Mouse (Mus musculus) lung, embryonic 16.5 days (tissue): ENCODE measurements around the gene Akap13. TPM values are rescaled to one million over a fixed set of nuclear protein-coding genes. Genes with fewer than 3 reads are reported as not detected.
"Not testable (repeated sequence)": the region's sequence is repeated elsewhere in the genome, so short reads cannot be mapped to it uniquely, and the experiment has no call there.

ENCODE experiments used
- ATAC-seq: fragments of 200-750 bp; cut with Nextera tagmentation; 2 replicates; pipeline ENCODE4 v1.8.0; 2017; ENCODE audit warnings: low read depth, mild to moderate bottlenecking, moderate library complexity
- H3K27ac ChIP-seq: fragments of 300-500 bp; sonication (generic); 2 replicates; pipeline ENCODE4 v1.5.1; 2014; ENCODE audit warnings: mild to moderate bottlenecking, control low read depth, low read length
- H3K27me3 ChIP-seq: fragments of 300-500 bp; sonication (generic); 2 replicates; pipeline ENCODE4 v1.6.1; 2014; ENCODE audit warnings: low read depth, low read length, mixed read lengths; ENCODE audit not compliant: control insufficient read depth, insufficient read depth
- H3K36me3 ChIP-seq: fragments of 300-500 bp; sonication (generic); 2 replicates; pipeline ENCODE4 v1.6.1; 2014; ENCODE audit warnings: low read length; ENCODE audit not compliant: control insufficient read depth, insufficient read depth
- H3K4me1 ChIP-seq: fragments of 300-500 bp; sonication (generic); replicated peaks from 2 replicates; pipeline ENCODE4 v1.6.1; 2014; ENCODE audit warnings: low read length, mixed read lengths; ENCODE audit not compliant: control insufficient read depth, insufficient read depth
- H3K4me2 ChIP-seq: fragments of 300-500 bp; sonication (generic); 2 replicates; pipeline ENCODE4 v1.6.1; 2014; ENCODE audit warnings: low read depth, low read length, control low read depth
- H3K4me3 ChIP-seq: fragments of 300-500 bp; sonication (generic); 2 replicates; pipeline ENCODE4 v1.5.1; 2014; ENCODE audit warnings: mild to moderate bottlenecking, low read length, control low read depth
- H3K9ac ChIP-seq: fragments of 300-500 bp; sonication (generic); 2 replicates; pipeline ENCODE4 v1.6.1; 2014; ENCODE audit warnings: low read length, control low read depth
- H3K9me3 ChIP-seq: fragments of 300-500 bp; sonication (generic); 2 replicates; pipeline ENCODE4 v1.6.1; 2016; ENCODE audit warnings: low read length; ENCODE audit not compliant: control insufficient read depth
- WGBS: fragments of 180-500 bp; shearing (Covaris S2); extraction: QIAGEN DNeasy Blood & Tissue Kit; methylation state at CpG from one replicate; pipeline ENCODE4 v1.1.7; 2014; 5-methylcytosine and 5-hydroxymethylcytosine counted together
- polyA plus RNA-seq: library from polyadenylated mRNA; unstranded; fragments of >200 nt; fragmentation: Nextera tagmentation; extraction: Ambion mirVana; gene quantifications from 2 replicates; pipeline ENCODE4 v1.2.1, GENCODE M21; 2015

The Akap13 gene
- polyA plus RNA-seq, 1 experiment from 2014 or later: 39.0 TPM

- 57% methylated on average over 5 of the region's 5 CpGs for WGBS
- H3K27me3 ChIP-seq: no peaks in the 10 kb centered on the region
- no peaks in the 10 kb centered on the region for H3K9me3 ChIP-seq
- H3K4me3 ChIP-seq: no peak overlapping the region
- ATAC-seq: no peak
- H3K36me3 ChIP-seq: peaks cover 22% of the 10 kb centered on the region
- H3K4me2 ChIP-seq: no peak overlapping the region
- no peak overlapping the region for H3K27ac ChIP-seq
- peaks cover 24% of the 10 kb centered on the region for H3K4me1 ChIP-seq
- no peak overlapping the region for H3K9ac ChIP-seq
Observed at GRCm38 (mm10) chr7:75608716-75609115, 153.4 kb downstream of the Akap13 start.

GRCm38 (mm10) chr7:75609456-75610262 is 154.3 kb downstream of the Akap13 start:
- WGBS: 87% methylated on average over 14 of the region's 14 CpGs
- peaks cover 22% of the 10 kb centered on the region for H3K36me3 ChIP-seq
- no peak overlapping the region for H3K4me2 ChIP-seq
- H3K4me3 ChIP-seq: no peak overlapping the region
- H3K27me3 ChIP-seq: no peaks in the 10 kb centered on the region
- H3K9me3 ChIP-seq: no peaks in the 10 kb centered on the region
- H3K4me1 ChIP-seq: peaks cover 24% of the 10 kb centered on the region
- no peak for ATAC-seq
- H3K27ac ChIP-seq: peak overlapping the region; percentile 12; the same call in 1 of the 2 replicates
- no peak overlapping the region for H3K9ac ChIP-seq

DNA sequence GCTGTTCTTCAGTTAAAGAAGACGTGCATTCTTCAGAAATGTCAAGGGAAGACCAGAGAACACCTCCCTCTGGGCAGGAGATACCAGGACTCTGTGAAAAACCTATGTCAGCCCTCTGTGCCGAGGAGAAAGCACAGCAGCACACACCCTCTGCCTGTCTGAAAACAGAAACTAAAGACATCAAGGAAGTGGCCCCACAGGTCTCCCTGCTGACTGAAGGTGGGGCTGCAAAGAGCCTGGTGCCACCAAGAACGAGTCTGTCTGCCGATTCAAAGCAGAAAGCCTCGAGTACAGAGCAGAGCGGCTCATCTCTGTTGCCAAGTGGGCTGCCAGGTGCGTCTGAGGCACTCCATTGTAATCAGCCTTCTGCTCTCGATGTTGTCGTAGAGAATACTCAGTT is 155.1 kb downstream of the Akap13 start:
- H3K9ac ChIP-seq: no peak overlapping the region
- ATAC-seq: no peak
- WGBS: 66% methylated on average over 9 of the region's 9 CpGs

GRCm38 (mm10) chr7:75611261-75611950 is 156.1 kb downstream of the Akap13 start:
- Histone ChIP-seq H3K9me3 (no peaks in the 10 kb centered on the region), H3K4me3 (no peak overlapping the region), H3K4me1 (peaks cover 24% of the 10 kb centered on the region), H3K4me2 (peak overlapping the region; percentile 37), H3K36me3 (peaks cover 22% of the 10 kb centered on the region), H3K9ac (no peak overlapping the region), H3K27me3 (no peaks in the 10 kb centered on the region), H3K27ac (peak overlapping the region; percentile 82)
- WGBS: 70% methylated on average over 15 of the region's 15 CpGs
- peak; percentile 1; the same call in 1 of the 2 replicates for ATAC-seq

More for the DNA sequence above, 155.1 kb downstream of the Akap13 start:
- Histone ChIP-seq H3K36me3 (peaks cover 22% of the 10 kb centered on the region), H3K27ac (peak overlapping the region; percentile 12; the same call in 1 of the 2 replicates), H3K27me3 (no peaks in the 10 kb centered on the region), H3K4me1 (peaks cover 24% of the 10 kb centered on the region), H3K4me2 (no peak overlapping the region), H3K4me3 (no peak overlapping the region), H3K9me3 (no peaks in the 10 kb centered on the region)

- H3K4me1 ChIP-seq: peaks cover 24% of the 10 kb centered on the region
- peak overlapping the region; percentile 30 for H3K4me3 ChIP-seq
- peak overlapping the region; percentile 37 for H3K4me2 ChIP-seq
- 42% methylated on average over 13 of the region's 13 CpGs for WGBS
- peak overlapping the region; percentile 82 for H3K27ac ChIP-seq
- H3K27me3 ChIP-seq: no peaks in the 10 kb centered on the region
- ATAC-seq: peak; percentile 89
- H3K36me3 ChIP-seq: peaks cover 22% of the 10 kb centered on the region
- H3K9ac ChIP-seq: no peak overlapping the region
- no peaks in the 10 kb centered on the region for H3K9me3 ChIP-seq
Observed at GRCm38 (mm10) chr7:75612000-75612682, 156.8 kb downstream of the Akap13 start.

DNA sequence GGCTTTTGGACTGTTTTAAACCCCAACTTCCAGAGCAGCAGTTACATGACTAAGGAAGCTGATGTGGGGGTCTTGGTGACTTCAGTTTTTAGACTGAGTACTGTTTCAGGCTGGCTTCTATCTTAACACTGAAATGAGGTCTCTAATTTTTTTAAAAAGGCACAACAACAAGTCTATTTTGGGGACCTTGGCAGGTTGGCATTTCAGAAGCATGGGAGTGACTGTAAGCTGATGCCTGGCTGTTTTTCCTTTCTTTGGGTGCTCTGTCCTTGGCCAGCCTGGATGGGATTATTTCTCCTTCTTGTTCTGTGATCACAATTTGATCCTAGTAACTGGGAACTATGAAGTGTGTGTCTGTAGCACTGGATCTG is 157.3 kb downstream of the Akap13 start:
- H3K4me2 ChIP-seq: peak overlapping the region; percentile 37; the same call in 1 of the 2 replicates
- no peak for ATAC-seq
- H3K4me1 ChIP-seq: peaks cover 24% of the 10 kb centered on the region
- no peak overlapping the region; the same call in 1 of the 2 replicates for H3K9ac ChIP-seq
- H3K36me3 ChIP-seq: peaks cover 22% of the 10 kb centered on the region
- peak overlapping the region; percentile 15; the same call in 1 of the 2 replicates for H3K4me3 ChIP-seq
- H3K27me3 ChIP-seq: no peaks in the 10 kb centered on the region
- H3K27ac ChIP-seq: no peak overlapping the region; the same call in 1 of the 2 replicates
- H3K9me3 ChIP-seq: no peaks in the 10 kb centered on the region

DNA sequence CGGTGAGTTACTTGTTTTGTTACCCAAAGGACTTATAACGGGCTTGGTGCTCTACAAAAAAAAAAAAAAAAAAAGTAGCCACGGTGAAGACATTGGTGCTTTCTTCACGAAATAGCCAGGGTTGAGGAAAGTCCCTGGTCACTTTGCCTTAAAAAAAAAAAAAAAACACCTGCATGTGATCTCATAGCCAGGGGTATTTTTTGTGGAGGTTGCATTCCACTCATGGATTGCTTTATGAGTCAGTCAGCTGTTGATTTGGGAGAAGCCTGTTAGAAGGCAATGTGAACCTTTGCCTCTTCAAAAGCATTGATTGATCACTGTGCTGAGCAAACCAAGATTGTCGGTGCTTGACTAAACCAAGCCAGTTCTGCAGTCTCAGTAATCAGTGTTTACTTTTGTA is 157.9 kb downstream of the Akap13 start:
- peaks cover 24% of the 10 kb centered on the region for H3K4me1 ChIP-seq
- no peak overlapping the region for H3K4me3 ChIP-seq
- 28% methylated on average over 5 of the region's 5 CpGs for WGBS
- H3K27ac ChIP-seq: no peak overlapping the region
- no peak overlapping the region for H3K9ac ChIP-seq
- ATAC-seq: no peak
- H3K9me3 ChIP-seq: no peaks in the 10 kb centered on the region
- no peak overlapping the region for H3K4me2 ChIP-seq
- peaks cover 22% of the 10 kb centered on the region for H3K36me3 ChIP-seq
- no peaks in the 10 kb centered on the region for H3K27me3 ChIP-seq

GRCm38 (mm10) chr7:75614826-75615225 is 159.5 kb downstream of the Akap13 start:
- Histone ChIP-seq H3K9ac (no peak overlapping the region), H3K36me3 (peaks cover 10% of the 10 kb centered on the region), H3K27ac (no peak overlapping the region), H3K27me3 (no peaks in the 10 kb centered on the region), H3K4me3 (no peak overlapping the region), H3K4me2 (no peak overlapping the region), H3K4me1 (peaks cover 24% of the 10 kb centered on the region), H3K9me3 (no peaks in the 10 kb centered on the region)
- 90% methylated on average over 8 of the region's 8 CpGs for WGBS
- ATAC-seq: no peak

DNA sequence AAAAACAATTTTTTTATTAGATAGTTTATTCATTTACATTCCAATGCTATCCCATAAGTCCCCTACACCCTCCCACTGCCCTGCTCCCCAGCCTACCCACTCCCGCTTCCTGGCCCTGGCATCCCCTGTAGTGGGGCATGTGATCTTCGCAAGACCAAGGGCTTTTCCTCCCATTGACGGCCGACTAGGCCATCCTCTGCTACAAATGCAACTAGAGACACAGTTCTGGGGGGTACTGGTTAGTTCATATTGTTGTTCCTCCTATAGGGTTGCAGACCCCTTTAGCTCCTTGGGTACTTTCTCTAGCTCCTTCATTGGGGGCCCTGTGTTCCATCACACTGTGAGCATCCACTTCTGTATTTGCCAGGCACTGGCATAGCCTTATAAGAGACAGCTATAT is 161.9 kb downstream of the Akap13 start:
- not testable (repeated sequence) for H3K27me3 ChIP-seq, H3K36me3 ChIP-seq, H3K4me2 ChIP-seq, H3K9ac ChIP-seq, ATAC-seq, H3K27ac ChIP-seq, H3K4me1 ChIP-seq, H3K9me3 ChIP-seq, H3K4me3 ChIP-seq
- WGBS: 91% methylated on average over 4 of the region's 4 CpGs
